Mouse (Mus musculus) lung, postnatal 14 days (tissue): ENCODE measurements at regions not wholly inside any gene's neighbourhood (a gene's known extent, or its start where the extent isn't known, plus 50 kb on each side); places are given as distances from the start of the nearest gene placed in this dataset.

Experiments
- DNase-seq: peaks from one replicate; pipeline ENCODE4 v3.0.0; 2021

- DNase-seq = no peak
Observed at GRCm38 (mm10) chrX:158920217-158920616, 289.9 kb upstream of the Rps6ka3 start.

GRCm38 (mm10) chrX:158921424-158921823 lies 288.7 kb upstream of the Rps6ka3 start:
- no peak for DNase-seq

- peak; percentile 72 for DNase-seq
Observed at GRCm38 (mm10) chrX:158921838-158922450, 288.2 kb upstream of the Rps6ka3 start.

GRCm38 (mm10) chrX:158923081-158923561 lies 287.0 kb upstream of the Rps6ka3 start:
- DNase-seq = no peak

- DNase-seq = no peak
Observed at GRCm38 (mm10) chrX:158923657-158924489, 286.2 kb upstream of the Rps6ka3 start.

- no peak for DNase-seq
Observed at GRCm38 (mm10) chrX:158924490-158925398, 285.4 kb upstream of the Rps6ka3 start.

GRCm38 (mm10) chrX:158931864-158932263 lies 278.2 kb upstream of the Rps6ka3 start:
- DNase-seq = no peak

GRCm38 (mm10) chrX:158947191-158947590 lies 262.9 kb upstream of the Rps6ka3 start:
- DNase-seq = no peak

GRCm38 (mm10) chrX:158971726-158972125 lies 238.4 kb upstream of the Rps6ka3 start:
- DNase-seq = peak; percentile 5

GRCm38 (mm10) chrX:158976648-158977047 lies 233.5 kb upstream of the Rps6ka3 start:
- DNase-seq = peak; percentile 2

- no peak for DNase-seq
Observed at GRCm38 (mm10) chrX:158984721-158985120, 225.4 kb upstream of the Rps6ka3 start.

- DNase-seq = no peak
Observed at GRCm38 (mm10) chrX:158987676-158988075, 222.4 kb upstream of the Rps6ka3 start.

- DNase-seq = no peak
Observed at GRCm38 (mm10) chrX:159018955-159019354, 191.2 kb upstream of the Rps6ka3 start.

GRCm38 (mm10) chrX:159026311-159026710 lies 183.8 kb upstream of the Rps6ka3 start:
- no peak for DNase-seq

GRCm38 (mm10) chrX:159031927-159032326 lies 178.2 kb upstream of the Rps6ka3 start:
- no peak for DNase-seq

- DNase-seq = peak; percentile 82
Observed at GRCm38 (mm10) chrX:159043432-159043831, 166.7 kb upstream of the Rps6ka3 start.

GRCm38 (mm10) chrX:159047876-159048275 lies 162.2 kb upstream of the Rps6ka3 start:
- no peak for DNase-seq

GRCm38 (mm10) chrX:159055689-159056461 lies 154.2 kb upstream of the Rps6ka3 start:
- no peak for DNase-seq

- no peak for DNase-seq
Observed at GRCm38 (mm10) chrX:159056462-159056805, 153.7 kb upstream of the Rps6ka3 start.

GRCm38 (mm10) chrX:159058931-159059330 lies 151.2 kb upstream of the Rps6ka3 start:
- DNase-seq = no peak

- DNase-seq = no peak
Observed at GRCm38 (mm10) chrX:159061322-159061721, 148.8 kb upstream of the Rps6ka3 start.

GRCm38 (mm10) chrX:159066212-159066611 lies 143.9 kb upstream of the Rps6ka3 start:
- DNase-seq = no peak
